Mouse (Mus musculus): ENCODE results near the gene Fcrl6.

- TF ChIP-seq CTCF (IDR thresholded peaks at IDR 0.05; ENCODE audit: low read depth) (no peak), EP300 (IDR thresholded peaks at IDR 0.05; ENCODE audit: low read depth) (no peak)
Measured at GRCm38 (mm10) chr1:172617365-172618076, 15.2 kb upstream of the Fcrl6 start.
